Mouse (Mus musculus): ENCODE data around the gene Gnl2.

DNA sequence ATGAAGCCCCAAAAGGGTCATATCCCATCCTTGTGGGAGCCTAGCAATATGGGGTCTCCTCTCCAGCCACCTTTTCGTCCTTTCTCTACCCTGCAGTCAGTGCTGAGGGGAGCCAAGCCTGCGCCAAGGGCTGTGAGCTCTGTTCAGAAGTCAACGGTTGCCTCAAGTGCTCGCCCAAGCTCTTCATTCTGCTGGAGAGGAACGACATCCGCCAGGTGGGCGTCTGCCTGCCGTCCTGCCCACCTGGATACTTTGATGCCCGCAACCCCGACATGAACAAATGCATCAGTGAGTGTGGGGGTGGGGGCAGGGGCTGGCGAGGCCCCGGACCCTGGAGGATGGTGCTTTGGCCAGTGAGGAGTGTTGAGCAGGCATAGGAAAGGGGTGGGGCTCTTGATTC, 11.5 kb upstream of the Gnl2 start:
- TF ChIP-seq CTCF (IDR thresholded peaks at IDR 0.05; ENCODE audit: borderline replicate concordance, control insufficient read depth, extremely low read depth, insufficient read depth, low read length, poor library complexity) (no peak), POLR2A (IDR thresholded peaks at IDR 0.05; ENCODE audit: control insufficient read depth, extremely low read depth, insufficient read depth, low read length, poor library complexity) (no peak)
